Mouse (Mus musculus): Measurements from ENCODE around the gene Gcc1.

Gcc1 gene

DNA sequence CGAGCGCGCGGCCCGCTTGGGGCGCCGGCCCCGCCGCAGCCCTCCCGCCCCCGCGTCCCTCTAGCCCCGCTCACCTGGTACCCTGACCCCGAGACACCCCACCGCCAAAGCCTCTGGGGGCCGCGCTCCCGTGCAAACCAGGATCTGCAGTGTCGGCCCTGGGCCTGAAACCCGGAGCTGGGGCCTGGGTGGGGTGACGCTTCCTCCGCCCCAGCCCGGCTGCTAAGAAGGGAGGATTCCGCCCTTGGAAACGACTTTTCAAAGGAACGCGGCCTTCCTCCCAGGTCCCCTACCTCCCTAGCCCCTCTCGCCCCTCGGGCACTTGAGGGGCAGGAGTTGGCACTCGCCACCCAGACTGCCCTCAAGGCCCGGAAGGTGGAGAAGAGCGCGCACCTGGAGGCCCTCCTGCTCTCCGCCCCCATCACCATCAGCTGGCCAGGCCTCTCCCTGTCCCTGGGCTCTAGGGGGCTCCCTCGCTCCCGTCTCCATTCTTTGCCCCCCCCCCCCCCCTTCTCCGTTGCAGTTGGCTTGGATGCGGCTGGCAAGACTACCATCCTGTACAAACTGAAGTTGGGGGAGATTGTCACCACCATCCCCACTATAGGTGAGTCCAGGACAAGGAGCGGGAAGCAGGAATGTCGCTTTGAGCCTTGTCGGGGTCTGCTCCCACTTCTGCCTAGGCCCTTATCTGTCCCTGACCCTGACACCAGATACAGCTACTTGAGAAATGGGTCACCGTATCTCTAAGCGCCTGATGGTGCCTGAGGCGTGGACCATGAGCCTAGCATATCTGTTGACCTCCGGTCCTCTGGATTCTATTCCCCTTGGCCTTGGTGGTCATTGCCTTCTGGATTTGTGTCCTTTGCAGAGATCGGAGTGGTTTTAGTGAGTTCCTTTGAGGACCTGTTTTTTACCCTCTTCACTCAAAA is 4.2 kb downstream of the Gcc1 start:
- in situ Hi-C loops (cut with MboI; ENCODE audit: low pct_unique_long_range_greater_than_20kb in 1 of 2, low sequenced_read_pairs in 2 of 2, unreplicated experiment in 1 of 2): no loop called here

DNA sequence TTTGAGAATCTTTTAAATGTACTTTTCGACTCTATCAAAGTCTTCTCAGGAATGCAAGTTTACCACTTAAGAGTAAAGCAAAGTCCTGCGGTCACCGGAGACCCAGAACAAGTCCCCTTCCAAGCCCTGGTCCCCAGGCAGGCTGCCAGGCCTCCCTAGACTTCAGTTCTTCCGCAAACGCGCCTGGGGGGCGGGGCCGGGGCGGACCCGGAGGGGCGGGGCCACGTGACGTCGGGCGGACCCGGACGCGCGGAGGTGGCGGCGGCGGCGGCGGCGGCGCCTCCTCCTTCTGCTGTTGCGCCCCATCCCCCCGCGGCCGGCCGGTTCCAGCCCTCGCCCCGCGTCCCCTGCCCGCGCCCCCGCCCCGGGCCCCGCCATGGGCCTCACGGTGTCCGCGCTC is 4.9 kb downstream of the Gcc1 start, which contains the start of gene Arf5:
Gene Arf5, plus strand, starts transcription at position 248 of the 400 bp plus-strand sequence.
- in situ Hi-C loops (cut with MboI; ENCODE audit: low pct_unique_long_range_greater_than_20kb in 1 of 2, low sequenced_read_pairs in 2 of 2, unreplicated experiment in 1 of 2): no loop called here

- in situ Hi-C loops (cut with MboI; ENCODE audit: low pct_unique_long_range_greater_than_20kb in 1 of 2, low sequenced_read_pairs in 2 of 2, unreplicated experiment in 1 of 2): no loop called here
Observed at GRCm38 (mm10) chr6:28422651-28423290, 5.4 kb downstream of the Gcc1 start.

DNA sequence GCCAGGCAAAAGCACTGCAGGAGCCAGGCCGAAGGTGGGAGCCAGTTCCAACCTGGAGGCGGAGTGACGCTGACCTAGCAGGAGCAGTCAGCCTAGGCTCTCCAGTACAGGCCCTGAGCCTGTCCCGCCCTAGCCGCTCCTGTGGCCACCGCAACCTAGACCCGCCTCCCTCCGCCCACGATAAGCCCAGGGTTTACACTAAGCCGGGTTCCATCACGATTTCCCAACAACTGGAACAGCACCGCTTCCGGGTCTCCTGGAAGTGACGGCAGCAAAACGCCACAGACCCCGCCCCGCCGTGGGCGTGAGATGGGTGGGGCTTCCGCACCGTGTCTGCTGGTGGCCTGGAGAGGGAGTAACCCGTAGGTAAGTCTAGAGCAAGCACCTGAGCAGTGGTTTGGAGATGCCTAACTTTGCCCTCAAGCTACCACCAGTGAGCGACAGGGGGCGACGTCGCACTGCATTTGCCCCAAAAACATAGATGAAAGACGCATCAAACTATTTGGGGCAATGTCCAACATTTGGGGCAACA is 6.7 kb downstream of the Gcc1 start:
- in situ Hi-C loops (cut with MboI; ENCODE audit: low pct_unique_long_range_greater_than_20kb in 1 of 2, low sequenced_read_pairs in 2 of 2, unreplicated experiment in 1 of 2): no loop called here

- in situ Hi-C loops (cut with MboI; ENCODE audit: low pct_unique_long_range_greater_than_20kb in 1 of 2, low sequenced_read_pairs in 2 of 2, unreplicated experiment in 1 of 2): no loop called here
Observed at GRCm38 (mm10) chr6:28420865-28421264, 7.3 kb downstream of the Gcc1 start.

- in situ Hi-C loops (cut with MboI; ENCODE audit: low pct_unique_long_range_greater_than_20kb in 1 of 2, low sequenced_read_pairs in 2 of 2, unreplicated experiment in 1 of 2): no loop called here
Observed at GRCm38 (mm10) chr6:28420361-28420760, 7.8 kb downstream of the Gcc1 start.

DNA sequence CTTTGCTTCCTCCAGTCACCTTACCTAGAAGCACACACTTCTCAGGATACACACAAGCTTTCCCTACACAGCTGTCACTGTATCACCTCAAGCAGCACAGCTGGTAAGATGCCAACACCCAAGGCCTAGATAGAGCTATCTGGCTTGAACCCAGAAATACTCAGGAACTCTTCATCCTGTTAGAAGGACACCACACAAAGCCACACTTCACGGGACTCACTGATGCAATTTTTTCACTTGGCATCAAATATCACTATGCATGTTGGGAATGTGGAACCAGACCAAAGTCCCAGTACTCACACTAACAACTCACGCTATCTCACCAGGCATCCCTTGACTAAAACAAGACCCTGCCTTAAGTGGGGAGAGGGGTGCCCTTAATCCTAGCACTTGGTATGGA is 8.5 kb downstream of the Gcc1 start:
- in situ Hi-C loops (cut with MboI; ENCODE audit: low pct_unique_long_range_greater_than_20kb in 1 of 2, low sequenced_read_pairs in 2 of 2, unreplicated experiment in 1 of 2): no loop called here

DNA sequence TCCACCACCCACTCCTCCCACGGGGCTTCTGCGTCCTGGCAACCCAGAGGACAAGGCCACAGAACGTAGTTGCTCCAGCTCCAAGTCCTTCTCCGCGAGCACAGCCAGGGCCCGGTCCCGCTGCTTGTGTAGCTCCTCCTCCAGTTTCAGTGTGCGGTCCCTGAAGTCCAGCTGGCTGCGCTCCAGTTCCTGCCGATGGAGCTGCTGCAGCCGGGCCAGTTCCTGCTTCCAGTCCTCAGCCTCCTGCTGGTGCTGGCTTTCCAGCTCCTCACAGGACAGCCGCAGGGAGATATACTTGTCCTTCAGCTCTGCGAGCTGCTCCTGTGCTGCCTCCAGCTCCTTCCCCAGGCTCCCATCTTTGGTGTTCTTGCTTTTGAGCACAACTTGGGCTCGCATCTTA is 9.7 kb downstream of the Gcc1 start:
- in situ Hi-C loops (cut with MboI; ENCODE audit: low pct_unique_long_range_greater_than_20kb in 1 of 2, low sequenced_read_pairs in 2 of 2, unreplicated experiment in 1 of 2): no loop called here

GRCm38 (mm10) chr6:28416981-28417380 is 11.2 kb downstream of the Gcc1 start:
- in situ Hi-C loops (cut with MboI; ENCODE audit: low pct_unique_long_range_greater_than_20kb in 1 of 2, low sequenced_read_pairs in 2 of 2, unreplicated experiment in 1 of 2): no loop called here

- in situ Hi-C loops (cut with MboI; ENCODE audit: low pct_unique_long_range_greater_than_20kb in 1 of 2, low sequenced_read_pairs in 2 of 2, unreplicated experiment in 1 of 2): no loop called here
Observed at GRCm38 (mm10) chr6:28411236-28411635, 17.0 kb downstream of the Gcc1 start.

DNA sequence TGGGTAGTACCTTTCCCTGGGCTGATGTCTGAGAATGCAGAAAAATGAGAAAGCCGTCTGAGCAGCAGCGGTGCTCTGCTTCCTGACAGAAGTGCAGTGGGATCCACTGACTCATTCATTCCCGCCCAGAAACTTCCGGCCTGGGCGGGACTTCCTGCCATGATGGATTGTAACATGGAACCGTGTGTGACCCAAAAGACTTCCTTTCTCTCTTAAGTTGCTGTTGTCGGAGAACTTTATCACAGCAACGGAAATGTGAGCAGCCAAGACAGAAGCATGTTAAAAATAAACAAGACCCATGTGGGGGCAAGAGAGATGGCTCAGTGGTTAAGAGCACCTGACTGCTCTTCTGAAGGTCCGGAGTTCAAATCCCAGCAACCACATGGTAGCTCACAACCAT is 18.1 kb downstream of the Gcc1 start:
- in situ Hi-C loops (cut with MboI; ENCODE audit: low pct_unique_long_range_greater_than_20kb in 1 of 2, low sequenced_read_pairs in 2 of 2, unreplicated experiment in 1 of 2): no loop called here

- in situ Hi-C loops (cut with MboI; ENCODE audit: low pct_unique_long_range_greater_than_20kb in 1 of 2, low sequenced_read_pairs in 2 of 2, unreplicated experiment in 1 of 2): loop anchor here in 1 of 2 experiments (25.0 kb wide), 1 partner anchor 737 kb away; no protein-coding TSS in a partner anchor
Observed at GRCm38 (mm10) chr6:28399791-28400190, 28.4 kb downstream of the Gcc1 start.

DNA sequence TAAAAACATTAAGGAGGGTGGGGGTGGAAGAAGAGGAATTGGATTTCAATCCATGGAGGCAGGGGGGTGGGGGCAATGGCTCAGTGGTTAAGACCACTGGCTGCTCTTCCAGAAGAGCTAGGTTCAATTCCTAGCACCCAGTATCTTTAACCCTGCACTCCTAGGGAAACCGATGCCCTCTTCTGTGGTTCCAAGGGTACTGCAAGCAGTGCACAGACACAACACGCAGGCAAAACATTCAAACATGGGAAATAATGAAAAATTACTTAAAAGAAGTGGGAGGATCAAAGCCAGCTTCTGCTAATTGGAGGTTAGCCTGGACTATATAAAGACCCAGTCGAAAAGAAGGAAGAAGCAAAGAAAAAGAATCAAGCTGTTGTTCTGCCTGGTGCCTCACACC is 29.5 kb downstream of the Gcc1 start:
- in situ Hi-C loops (cut with MboI; ENCODE audit: low pct_unique_long_range_greater_than_20kb in 1 of 2, low sequenced_read_pairs in 2 of 2, unreplicated experiment in 1 of 2): loop anchor here in 1 of 2 experiments (25.0 kb wide), 1 partner anchor 736 kb away; no protein-coding TSS in a partner anchor

GRCm38 (mm10) chr6:28397681-28398203 is 30.4 kb downstream of the Gcc1 start, which contains the start of gene Zfp800:
Gene Zfp800, minus strand, starts transcription at chr6:28398005.
- in situ Hi-C loops (cut with MboI; ENCODE audit: low pct_unique_long_range_greater_than_20kb in 1 of 2, low sequenced_read_pairs in 2 of 2, unreplicated experiment in 1 of 2): loop anchor here in 1 of 2 experiments (25.0 kb wide), 1 partner anchor 735 kb away; no protein-coding TSS in a partner anchor

DNA sequence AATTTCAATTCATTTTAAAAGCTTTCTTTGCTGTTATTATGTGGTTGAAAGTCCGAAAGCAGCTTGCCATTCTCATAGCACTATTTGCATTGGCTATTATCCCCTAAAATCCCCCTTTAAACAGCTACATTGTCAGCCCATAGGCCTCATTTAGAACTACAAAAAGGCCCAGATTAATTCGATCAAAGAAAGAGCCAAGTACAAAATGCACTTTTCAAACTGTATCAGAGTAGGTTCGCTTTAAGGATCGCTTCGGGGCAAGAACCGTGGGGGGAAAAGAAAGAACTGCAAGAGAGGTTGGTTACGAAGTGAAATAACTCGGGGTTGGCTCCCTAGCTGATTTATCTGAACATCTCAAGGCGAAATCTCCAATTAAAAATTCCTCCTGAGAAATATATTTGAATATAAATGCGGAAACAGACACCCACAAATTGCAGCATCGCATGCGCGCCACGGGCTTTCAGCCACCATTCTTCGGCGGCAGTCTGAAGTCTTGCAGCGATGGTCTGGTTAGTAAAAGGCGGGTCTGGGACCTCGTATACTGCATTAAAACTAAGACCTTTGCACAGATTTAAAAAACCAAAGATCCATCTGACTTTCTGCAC is 31.2 kb downstream of the Gcc1 start:
- in situ Hi-C loops (cut with MboI; ENCODE audit: low pct_unique_long_range_greater_than_20kb in 1 of 2, low sequenced_read_pairs in 2 of 2, unreplicated experiment in 1 of 2): loop anchor here in 1 of 2 experiments (25.0 kb wide), 1 partner anchor 735 kb away; no protein-coding TSS in a partner anchor

DNA sequence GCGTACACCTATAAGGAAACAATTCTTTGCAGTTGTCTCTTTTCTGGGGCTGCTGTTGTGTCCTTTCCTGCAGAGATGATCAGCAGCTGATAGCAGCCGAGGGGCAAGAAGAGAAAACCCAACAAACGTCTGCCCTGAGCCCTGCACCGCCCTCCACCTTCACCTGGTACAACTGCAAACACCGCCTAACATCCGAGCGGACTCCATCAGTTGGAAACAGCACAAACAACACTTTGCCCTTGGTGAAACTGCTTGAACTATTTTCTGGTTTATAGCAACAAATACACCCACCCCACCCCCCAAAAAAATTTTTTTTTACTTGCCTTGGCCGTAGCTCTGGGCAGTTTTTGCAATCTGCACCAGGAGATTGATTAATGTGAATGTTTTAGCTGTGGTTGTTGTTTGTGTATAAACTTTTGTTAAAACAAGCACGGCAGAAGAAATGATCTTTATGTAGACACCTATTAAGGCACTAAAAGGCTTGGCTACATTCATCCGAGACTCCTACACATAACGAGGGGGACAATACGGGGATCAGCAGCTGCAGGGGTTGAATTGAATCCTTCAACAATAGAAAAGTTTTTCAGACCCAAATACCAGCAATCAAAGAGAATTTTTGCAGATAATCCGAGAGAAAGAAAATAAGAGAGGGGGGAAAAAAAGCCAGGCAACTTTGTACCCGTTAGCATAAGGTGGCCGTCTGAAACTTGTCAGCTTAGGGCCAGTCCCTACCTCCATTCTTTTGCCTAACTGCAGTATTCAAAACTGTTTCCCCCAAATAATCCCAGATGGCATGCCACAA is 31.9 kb downstream of the Gcc1 start:
- in situ Hi-C loops (cut with MboI; ENCODE audit: low pct_unique_long_range_greater_than_20kb in 1 of 2, low sequenced_read_pairs in 2 of 2, unreplicated experiment in 1 of 2): loop anchor here in 1 of 2 experiments (25.0 kb wide), 1 partner anchor 734 kb away; no protein-coding TSS in a partner anchor

DNA sequence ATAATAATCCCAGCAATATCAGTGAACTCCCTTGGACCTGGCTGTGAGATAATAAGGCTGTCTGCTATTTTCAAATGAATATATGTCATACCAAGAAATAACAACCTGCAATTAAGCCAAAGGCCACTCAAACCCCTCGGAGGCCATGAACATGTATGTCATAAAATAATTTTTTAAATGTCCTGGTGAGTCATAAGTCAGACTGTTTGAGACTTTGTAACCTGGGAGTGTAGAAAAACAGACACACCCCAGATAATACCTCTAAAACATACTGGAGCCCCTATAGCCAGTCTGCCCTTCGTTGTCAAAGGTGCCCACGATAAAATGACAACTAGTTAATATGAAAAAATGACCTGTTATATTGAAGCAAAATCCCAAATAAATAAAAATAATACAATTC is 39.2 kb downstream of the Gcc1 start:
- in situ Hi-C loops (cut with MboI; ENCODE audit: low pct_unique_long_range_greater_than_20kb in 1 of 2, low sequenced_read_pairs in 2 of 2, unreplicated experiment in 1 of 2): loop anchor here in 1 of 2 experiments (25.0 kb wide), 1 partner anchor 727 kb away; no protein-coding TSS in a partner anchor
